Mouse (Mus musculus) limb, embryonic 13.5 days (tissue): ENCODE measurements around the gene Stk25. TPM values are rescaled to one million over a fixed set of nuclear protein-coding genes. Genes with fewer than 3 reads are reported as not detected.
"Not testable (repeated sequence)": the region's sequence is repeated elsewhere in the genome, so short reads cannot be mapped to it uniquely, and the experiment has no call there.

Source experiments
- ATAC-seq: fragments of 200-750 bp; cut with Nextera tagmentation; 2 replicates; pipeline ENCODE4 v1.8.0; 2017; ENCODE audit warnings: low read depth, moderate number of reproducible peaks, moderate TSS enrichment; ENCODE audit not compliant: low FRiP score
- H3K27ac ChIP-seq: fragments of 300-500 bp; sonication (generic); 2 replicates; pipeline ENCODE4 v1.5.1; 2015; ENCODE audit warnings: inconsistent platforms, mild to moderate bottlenecking, moderate library complexity
- H3K27me3 ChIP-seq: fragments of 300-500 bp; sonication (generic); 2 replicates; pipeline ENCODE4 v1.6.1; 2015; ENCODE audit warnings: mild to moderate bottlenecking, inconsistent platforms
- H3K36me3 ChIP-seq: fragments of 300-500 bp; sonication (generic); 2 replicates; pipeline ENCODE4 v1.6.1; 2015; ENCODE audit warnings: inconsistent platforms, mild to moderate bottlenecking, moderate library complexity
- H3K4me1 ChIP-seq: fragments of 300-500 bp; sonication (generic); 2 replicates; pipeline ENCODE4 v1.6.1; 2015; ENCODE audit warnings: inconsistent platforms
- H3K4me2 ChIP-seq: fragments of 300-500 bp; sonication (generic); replicated peaks from 2 replicates; pipeline ENCODE4 v1.6.1; 2015; ENCODE audit warnings: inconsistent platforms, mild to moderate bottlenecking, moderate library complexity
- H3K4me3 ChIP-seq: fragments of 300-500 bp; sonication (generic); 2 replicates; pipeline ENCODE4 v1.5.1; 2015; ENCODE audit warnings: moderate library complexity, mild to moderate bottlenecking, inconsistent platforms
- H3K9ac ChIP-seq: fragments of 300-500 bp; sonication (generic); 2 replicates; pipeline ENCODE4 v1.6.1; 2015; ENCODE audit warnings: mild to moderate bottlenecking, inconsistent platforms
- H3K9me3 ChIP-seq: fragments of 300-500 bp; sonication (generic); 2 replicates; pipeline ENCODE4 v1.6.1; 2016; ENCODE audit warnings: inconsistent platforms
- WGBS: fragments of 180-500 bp; shearing (Covaris S2); methylation state at CpG from one replicate; pipeline ENCODE4 v1.1.7; 2015; 5-methylcytosine and 5-hydroxymethylcytosine counted together
- polyA plus RNA-seq: library from polyadenylated mRNA; unstranded; fragments of >200 nt; fragmentation: Nextera tagmentation; extraction: Ambion mirVana; gene quantifications from 2 replicates; pipeline ENCODE4 v1.2.1, GENCODE M21; 2015

The Stk25 gene
- 200 and 212 TPM in 2 replicates for polyA plus RNA-seq

DNA sequence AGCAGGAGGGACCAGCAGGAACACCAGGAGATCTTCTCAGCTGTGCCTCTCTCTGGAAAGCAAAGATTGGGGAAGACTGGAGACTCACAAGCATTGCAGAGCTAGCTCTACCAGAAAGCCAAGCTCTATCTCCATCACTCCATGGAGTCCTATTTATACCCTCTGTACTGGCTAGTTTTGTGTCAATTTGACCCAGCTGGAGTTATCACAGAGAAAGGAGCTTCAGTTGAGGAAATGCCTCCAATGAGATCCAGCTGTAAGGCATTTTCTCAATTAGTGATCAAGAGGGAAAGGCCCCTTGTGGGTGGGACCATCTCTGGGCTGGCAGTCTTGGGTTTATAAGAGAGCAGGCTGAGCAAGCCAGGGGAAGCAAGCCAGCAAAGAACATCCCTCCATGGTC is at the start of gene Stk25:
TSS of gene Stk25 (minus strand) at position 101 of the 400 bp plus-strand sequence.
- H3K36me3 ChIP-seq, H3K27me3 ChIP-seq, H3K9ac ChIP-seq, H3K27ac ChIP-seq, H3K4me2 ChIP-seq, ATAC-seq, H3K4me3 ChIP-seq, H3K9me3 ChIP-seq, H3K4me1 ChIP-seq: not testable (repeated sequence)

DNA sequence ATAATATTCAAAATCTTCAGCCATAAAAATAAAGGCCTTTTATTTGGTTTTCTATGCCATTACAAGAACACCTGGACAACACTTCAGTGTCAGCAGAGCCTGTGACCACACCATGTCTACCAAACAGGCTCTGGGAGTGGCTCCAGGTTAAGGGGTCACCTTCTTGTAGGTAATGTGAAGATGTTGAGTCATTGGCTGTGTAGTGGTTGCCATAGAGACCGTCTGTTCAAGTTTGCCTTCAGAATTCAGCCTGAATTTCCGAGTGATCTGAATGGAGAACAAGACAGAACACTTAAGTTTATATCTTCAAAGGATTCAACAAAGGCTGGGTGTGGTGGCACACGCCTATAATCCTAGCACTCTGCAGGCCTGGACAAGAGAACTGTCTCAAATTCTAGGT is 46.9 kb upstream of the Stk25 start:
- Histone ChIP-seq H3K9ac (no peak overlapping the region), H3K9me3 (no peaks in the 10 kb centered on the region), H3K4me1 (no peaks in the 10 kb centered on the region), H3K36me3 (peaks cover 43% of the 10 kb centered on the region), H3K4me3 (no peak overlapping the region), H3K27ac (no peak overlapping the region), H3K4me2 (no peak overlapping the region), H3K27me3 (no peaks in the 10 kb centered on the region)
- no peak for ATAC-seq
- WGBS = 76% methylated on average over 3 of the region's 3 CpGs

- 93% methylated on average over 9 of the region's 9 CpGs for WGBS
- Histone ChIP-seq H3K27me3 (no peaks in the 10 kb centered on the region), H3K9ac (no peak overlapping the region), H3K4me3 (no peak overlapping the region), H3K4me1 (0 out of 2 replicates have a peak, but pooled peaks cover 1% of the 10 kb centered on the region), H3K4me2 (no peak overlapping the region), H3K27ac (no peak overlapping the region), H3K36me3 (peaks cover 40% of the 10 kb centered on the region), H3K9me3 (no peaks in the 10 kb centered on the region)
- no peak for ATAC-seq
Observed at GRCm38 (mm10) chr1:93704341-93704740, 45.9 kb upstream of the Stk25 start.

- WGBS = 89% methylated on average over 10 of the region's 10 CpGs
- H3K9me3 ChIP-seq = no peaks in the 10 kb centered on the region
- peaks cover 38% of the 10 kb centered on the region for H3K36me3 ChIP-seq
- H3K9ac ChIP-seq = no peak overlapping the region
- H3K4me1 ChIP-seq = 0 out of 2 replicates have a peak, but pooled peaks cover 3% of the 10 kb centered on the region
- ATAC-seq = no peak
- H3K4me3 ChIP-seq = no peak overlapping the region
- H3K27me3 ChIP-seq = no peaks in the 10 kb centered on the region
- H3K4me2 ChIP-seq = no peak overlapping the region
- H3K27ac ChIP-seq = no peak overlapping the region
Observed at GRCm38 (mm10) chr1:93703472-93704048, 45.1 kb upstream of the Stk25 start.

- no peak overlapping the region for H3K9ac ChIP-seq
- peaks cover 7% of the 10 kb centered on the region; the same call in 1 of the 2 replicates for H3K4me1 ChIP-seq
- H3K4me2 ChIP-seq = no peak overlapping the region
- H3K9me3 ChIP-seq = no peaks in the 10 kb centered on the region
- ATAC-seq = no peak
- no peak overlapping the region for H3K27ac ChIP-seq
- 82% methylated on average over 1 of the region's 1 CpGs for WGBS
- no peak overlapping the region for H3K4me3 ChIP-seq
- peaks cover 36% of the 10 kb centered on the region for H3K36me3 ChIP-seq
- no peaks in the 10 kb centered on the region for H3K27me3 ChIP-seq
Observed at GRCm38 (mm10) chr1:93702106-93702505, 43.6 kb upstream of the Stk25 start.

DNA sequence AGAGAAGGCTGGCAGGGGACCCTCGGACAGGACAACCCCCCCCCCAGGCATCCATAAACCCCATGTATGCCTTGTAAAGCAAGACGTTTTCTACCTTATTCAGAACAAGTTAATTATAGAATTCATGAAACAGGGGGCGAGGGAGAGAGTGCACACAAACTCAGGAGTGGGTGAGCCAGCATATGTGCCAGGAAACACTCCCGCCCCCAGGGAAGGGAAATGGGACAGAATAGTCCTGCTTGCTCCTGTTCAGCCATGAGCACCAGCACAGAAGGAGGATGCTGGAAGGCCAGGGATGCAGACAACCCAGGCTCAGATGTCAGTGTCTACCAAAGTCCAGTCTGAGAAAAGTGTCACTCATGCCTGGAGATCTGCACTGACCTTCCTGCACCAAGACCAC is 40.7 kb upstream of the Stk25 start:
- Histone ChIP-seq H3K9ac (no peak overlapping the region), H3K4me3 (no peak overlapping the region), H3K36me3 (peaks cover 32% of the 10 kb centered on the region), H3K4me2 (no peak overlapping the region), H3K27ac (no peak overlapping the region), H3K27me3 (no peaks in the 10 kb centered on the region), H3K9me3 (no peaks in the 10 kb centered on the region), H3K4me1 (peaks cover 9% of the 10 kb centered on the region; the same call in 1 of the 2 replicates)
- 66% methylated on average over 4 of the region's 4 CpGs for WGBS
- no peak for ATAC-seq

GRCm38 (mm10) chr1:93697317-93697716 is 38.9 kb upstream of the Stk25 start:
- H3K4me2 ChIP-seq = no peak overlapping the region
- H3K36me3 ChIP-seq = peaks cover 16% of the 10 kb centered on the region; the same call in 1 of the 2 replicates
- peaks cover 9% of the 10 kb centered on the region; the same call in 1 of the 2 replicates for H3K4me1 ChIP-seq
- no peaks in the 10 kb centered on the region for H3K9me3 ChIP-seq
- H3K27ac ChIP-seq = no peak overlapping the region
- H3K27me3 ChIP-seq = no peaks in the 10 kb centered on the region
- 41% methylated on average over 3 of the region's 3 CpGs for WGBS
- H3K9ac ChIP-seq = no peak overlapping the region
- no peak overlapping the region for H3K4me3 ChIP-seq
- no peak for ATAC-seq

- no peak for ATAC-seq
- no peak overlapping the region for H3K27ac ChIP-seq
- no peak overlapping the region for H3K4me2 ChIP-seq
Observed at GRCm38 (mm10) chr1:93694966-93695365, 36.5 kb upstream of the Stk25 start.

GRCm38 (mm10) chr1:93693943-93694342 is 35.5 kb upstream of the Stk25 start:
- Histone ChIP-seq H3K36me3 (peaks cover 19% of the 10 kb centered on the region; the same call in 1 of the 2 replicates), H3K4me3 (no peak overlapping the region), H3K9ac (no peak overlapping the region), H3K9me3 (no peaks in the 10 kb centered on the region), H3K27me3 (no peaks in the 10 kb centered on the region), H3K27ac (no peak overlapping the region), H3K4me2 (no peak overlapping the region), H3K4me1 (peaks cover 6% of the 10 kb centered on the region; the same call in 1 of the 2 replicates)
- WGBS = 95% methylated on average over 10 of the region's 10 CpGs
- ATAC-seq = no peak

More at GRCm38 (mm10) chr1:93694966-93695365, 36.5 kb upstream of the Stk25 start:
- Histone ChIP-seq H3K4me1 (peaks cover 9% of the 10 kb centered on the region; the same call in 1 of the 2 replicates), H3K4me3 (no peak overlapping the region), H3K36me3 (peaks cover 19% of the 10 kb centered on the region; the same call in 1 of the 2 replicates), H3K27me3 (no peaks in the 10 kb centered on the region), H3K9ac (no peak overlapping the region), H3K9me3 (no peaks in the 10 kb centered on the region)
- WGBS = 90% methylated on average over 6 of the region's 6 CpGs

DNA sequence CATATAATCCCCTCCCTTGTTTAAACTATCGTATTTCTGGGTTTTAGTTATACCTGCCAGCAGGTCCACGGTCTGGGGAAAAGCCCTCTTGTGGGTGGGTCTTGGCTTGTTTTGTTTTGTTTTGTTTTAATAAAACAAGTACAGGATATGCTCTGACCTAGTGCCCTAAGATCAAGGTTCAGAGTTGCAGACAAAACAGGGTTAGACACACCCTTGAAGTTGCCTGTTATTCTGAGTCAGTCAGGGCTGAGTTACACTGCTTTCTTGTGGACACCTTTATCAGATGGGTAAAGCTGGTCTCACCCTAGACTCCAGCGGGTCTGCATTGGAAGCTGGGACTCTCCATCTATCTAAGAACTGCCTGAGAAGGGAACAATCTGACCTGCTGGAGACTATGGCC is 35.0 kb upstream of the Stk25 start:
- H3K36me3 ChIP-seq = peaks cover 19% of the 10 kb centered on the region; the same call in 1 of the 2 replicates
- H3K4me1 ChIP-seq = peaks cover 6% of the 10 kb centered on the region; the same call in 1 of the 2 replicates
- WGBS = 88% methylated on average over 3 of the region's 3 CpGs
- no peak overlapping the region for H3K9ac ChIP-seq
- no peak overlapping the region for H3K27ac ChIP-seq
- H3K4me2 ChIP-seq = no peak overlapping the region
- ATAC-seq = no peak
- H3K27me3 ChIP-seq = no peaks in the 10 kb centered on the region
- H3K9me3 ChIP-seq = no peaks in the 10 kb centered on the region
- H3K4me3 ChIP-seq = no peak overlapping the region

GRCm38 (mm10) chr1:93692773-93693172 is 34.3 kb upstream of the Stk25 start:
- H3K9ac ChIP-seq = no peak overlapping the region
- no peak for ATAC-seq
- WGBS = 92% methylated on average over 9 of the region's 9 CpGs
- H3K4me1 ChIP-seq = peaks cover 6% of the 10 kb centered on the region; the same call in 1 of the 2 replicates
- no peak overlapping the region for H3K4me3 ChIP-seq
- no peak overlapping the region for H3K4me2 ChIP-seq
- H3K27ac ChIP-seq = no peak overlapping the region
- no peaks in the 10 kb centered on the region for H3K9me3 ChIP-seq
- no peaks in the 10 kb centered on the region for H3K27me3 ChIP-seq
- peaks cover 19% of the 10 kb centered on the region; the same call in 1 of the 2 replicates for H3K36me3 ChIP-seq

DNA sequence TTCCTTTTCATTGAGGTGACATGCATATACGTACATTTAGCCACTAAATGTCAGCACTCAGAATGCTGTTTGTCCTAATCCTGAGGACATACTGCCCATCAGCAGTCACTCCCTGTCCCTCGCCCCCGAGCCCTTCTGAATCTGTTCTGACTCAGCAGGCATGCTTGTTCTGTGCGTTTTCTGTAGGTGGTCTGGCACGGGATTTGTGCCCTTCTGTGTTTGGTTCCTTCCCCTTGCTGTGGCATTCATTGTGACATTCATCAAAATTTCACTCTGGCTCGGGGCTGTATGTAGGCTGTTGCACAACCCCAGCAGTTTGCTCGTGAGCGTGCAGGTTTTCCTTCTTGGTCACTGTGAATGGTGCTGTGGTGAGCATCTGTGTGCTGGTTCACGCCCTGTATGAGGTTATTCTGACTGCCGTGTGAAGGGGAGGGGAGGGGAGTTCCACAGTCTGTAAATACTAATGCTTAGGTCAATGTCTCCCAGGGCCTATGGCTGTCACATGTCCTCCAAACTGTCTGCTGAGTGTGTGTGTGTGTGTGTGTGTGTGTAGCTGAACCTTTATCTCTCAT is 33.4 kb upstream of the Stk25 start:
- Histone ChIP-seq H3K9me3 (no peaks in the 10 kb centered on the region), H3K9ac (no peak overlapping the region), H3K4me1 (no peaks in the 10 kb centered on the region), H3K27ac (no peak overlapping the region), H3K4me3 (no peak overlapping the region), H3K4me2 (no peak overlapping the region), H3K36me3 (peaks cover 19% of the 10 kb centered on the region; the same call in 1 of the 2 replicates), H3K27me3 (no peaks in the 10 kb centered on the region)
- 73% methylated on average over 10 of the region's 10 CpGs for WGBS
- no peak for ATAC-seq
